Mouse (Mus musculus) retina, postnatal 7 days (tissue): ENCODE measurements around the gene Rpl21.
"Not testable (repeated sequence)": the region's sequence is repeated elsewhere in the genome, so short reads cannot be mapped to it uniquely, and the experiment has no call there.

Experiments
- DNase-seq: peaks from one replicate; pipeline ENCODE4 v3.0.0-alpha.2; 2012; ENCODE audit warnings: low read depth, low spot score

The Rpl21 gene

GRCm38 (mm10) chr5:146867246-146867945, 34.7 kb downstream of the Rpl21 start:
- no peak for DNase-seq

- no peak for DNase-seq
Measured at GRCm38 (mm10) chr5:146867946-146868314, 35.2 kb downstream of the Rpl21 start.

- no peak for DNase-seq
Measured at GRCm38 (mm10) chr5:146872981-146873631, 40.4 kb downstream of the Rpl21 start.

- DNase-seq, result no peak
Measured at GRCm38 (mm10) chr5:146876024-146876423, 43.3 kb downstream of the Rpl21 start.

- not testable (repeated sequence) for DNase-seq
Measured at GRCm38 (mm10) chr5:146877882-146878281, 45.2 kb downstream of the Rpl21 start.

- DNase-seq, result no peak
Measured at GRCm38 (mm10) chr5:146882261-146882660, 49.6 kb downstream of the Rpl21 start.

- no peak for DNase-seq
Measured at GRCm38 (mm10) chr5:146883053-146883452, 50.4 kb downstream of the Rpl21 start.

GRCm38 (mm10) chr5:146883486-146884272, 51.0 kb downstream of the Rpl21 start:
- no peak for DNase-seq
